Mouse (Mus musculus) kidney, embryonic 16.5 days (tissue): Measurements from ENCODE around the gene E2f4. TPM values are rescaled to one million over a fixed set of nuclear protein-coding genes. Genes with fewer than 3 reads are reported as not detected.

Experiments used
- ATAC-seq: fragments of 200-750 bp; cut with Nextera tagmentation; 2 replicates; pipeline ENCODE4 v1.8.0; 2017; ENCODE audit warnings: moderate TSS enrichment; ENCODE audit not compliant: low FRiP score, low TSS enrichment
- H3K27ac ChIP-seq: fragments of 300-500 bp; sonication (generic); 2 replicates; pipeline ENCODE4 v1.5.1; 2014; ENCODE audit warnings: low read length
- H3K27me3 ChIP-seq: fragments of 300-500 bp; sonication (generic); 2 replicates; pipeline ENCODE4 v1.6.1; 2014; ENCODE audit warnings: low read length, control low read depth, mixed read lengths; ENCODE audit not compliant: insufficient read depth
- H3K36me3 ChIP-seq: fragments of 300-500 bp; sonication (generic); 2 replicates; pipeline ENCODE4 v1.6.1; 2014; ENCODE audit warnings: low read length, control low read depth, mixed read lengths; ENCODE audit not compliant: insufficient read depth
- H3K4me1 ChIP-seq: fragments of 300-500 bp; sonication (generic); 2 replicates; pipeline ENCODE4 v1.6.1; 2014; ENCODE audit warnings: low read length, control low read depth, mixed read lengths; ENCODE audit not compliant: insufficient read depth
- H3K4me2 ChIP-seq: fragments of 300-500 bp; sonication (generic); replicated peaks from 2 replicates; pipeline ENCODE4 v1.6.1; 2014; ENCODE audit warnings: low read depth, low read length
- H3K4me3 ChIP-seq: fragments of 300-500 bp; sonication (generic); 2 replicates; pipeline ENCODE4 v1.5.1; 2014; ENCODE audit warnings: mild to moderate bottlenecking, low read length
- H3K9ac ChIP-seq: fragments of 300-500 bp; sonication (generic); replicated peaks from 2 replicates; pipeline ENCODE4 v1.6.1; 2014; ENCODE audit warnings: low read length
- H3K9me3 ChIP-seq: fragments of 300-500 bp; sonication (generic); 2 replicates; pipeline ENCODE4 v1.6.1; 2016; ENCODE audit warnings: low read length, control low read depth
- WGBS: fragments of 180-500 bp; shearing (Covaris S2); extraction: QIAGEN DNeasy Blood & Tissue Kit; methylation state at CpG from one replicate; pipeline ENCODE4 v1.1.7; 2014; 5-methylcytosine and 5-hydroxymethylcytosine counted together
- microRNA counts: library from miRNA; unstranded; fragments of <30 nt; microRNA quantifications from one replicate; lab custom pipeline; 2016
- microRNA-seq: library from miRNA; unstranded; fragments of <30 nt; microRNA quantifications from one replicate; pipeline ENCODE4, GENCODE M21; 2016
- polyA plus RNA-seq: library from polyadenylated mRNA; unstranded; fragments of >200 nt; fragmentation: Nextera tagmentation; extraction: Ambion mirVana; gene quantifications from 2 replicates; pipeline ENCODE4 v1.2.1, GENCODE M21; 2015

The E2f4 gene
- polyA plus RNA-seq, 1 experiment from 2014 or later = 90.1 TPM

DNA sequence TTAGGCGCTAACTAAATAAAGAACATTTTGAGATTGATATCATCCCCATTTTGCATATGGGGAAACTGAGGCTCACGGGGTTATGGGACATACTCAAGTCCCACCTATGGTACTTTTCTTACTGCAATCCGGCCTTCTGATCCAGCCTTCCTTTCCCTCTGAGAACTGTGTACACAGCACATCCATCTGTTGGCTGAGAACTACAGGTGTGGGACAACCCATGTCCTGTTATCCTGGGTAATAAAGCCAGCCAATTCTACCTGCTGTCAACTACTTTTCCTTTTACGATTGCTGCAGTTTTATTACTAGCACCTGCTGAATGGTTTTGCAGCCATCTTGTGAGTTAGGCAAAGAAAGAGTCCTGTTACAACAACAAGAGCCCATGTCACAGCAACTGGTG is 57.1 kb downstream of the E2f4 start:
- H3K27ac ChIP-seq = no peak overlapping the region
- 83% methylated on average over 4 of the region's 4 CpGs for WGBS
- H3K9me3 ChIP-seq = no peaks in the 10 kb centered on the region

More for the DNA sequence above, 57.1 kb downstream of the E2f4 start:
- ATAC-seq = no peak
- Histone ChIP-seq H3K4me3 (no peak overlapping the region), H3K36me3 (no peaks in the 10 kb centered on the region), H3K9ac (no peak overlapping the region), H3K4me2 (no peak overlapping the region), H3K4me1 (peaks cover 17% of the 10 kb centered on the region), H3K27me3 (peaks cover 11% of the 10 kb centered on the region)

MicroRNAs within 50 kb of the gene (microRNA counts, 519-probe panel; counts per million panel counts)
- microRNA mmu-miR-328 (lab: Ali Mortazavi, UCI) = 2,454 counts per million, percentile 60 among the panel's probes with 10 or more counts

Small RNAs within 50 kb of the gene (microRNA-seq; reads per million reads assigned to microRNA genes)
- not detected for gene Gm27320
- gene Mir328 = 195 reads per million, percentile 64 among the genes with 10 or more reads in this experiment

Other genes with a start within 250 kb of the E2f4 start
- 0.09 TPM in 1 of 2 replicates, not detected in the other for gene Ces3a, start 249.1 kb upstream of the E2f4 start, polyA plus RNA-seq
- gene Ces3b, start 213.9 kb upstream of the E2f4 start, polyA plus RNA-seq = not detected in 2 replicates
- gene Ces4a, start 165.9 kb upstream of the E2f4 start, polyA plus RNA-seq = not detected in 2 replicates
- gene Cbfb, start 127.0 kb upstream of the E2f4 start, polyA plus RNA-seq = 59.9 and 63.5 TPM in 2 replicates
- gene D230025D16Rik, start 72.5 kb upstream of the E2f4 start, polyA plus RNA-seq = 26.9 and 27.6 TPM in 2 replicates
- 10.2 and 11.9 TPM in 2 replicates for gene B3gnt9, start 42.5 kb upstream of the E2f4 start, polyA plus RNA-seq
- gene Tradd, start 33.1 kb upstream of the E2f4 start, polyA plus RNA-seq = 23.4 and 26.3 TPM in 2 replicates
- gene Fbxl8, start 33.0 kb upstream of the E2f4 start, polyA plus RNA-seq = 3.0 and 3.1 TPM in 2 replicates
- 0.14 and 0.16 TPM in 2 replicates for gene Hsf4, start 27.9 kb upstream of the E2f4 start, polyA plus RNA-seq
- gene Nol3, start 21.5 kb upstream of the E2f4 start, polyA plus RNA-seq = 1.2 and 1.4 TPM in 2 replicates
- 10.5 and 13.4 TPM in 2 replicates for gene 4931428F04Rik, start 7.8 kb upstream of the E2f4 start, polyA plus RNA-seq
- 29.5 and 32.1 TPM in 2 replicates for gene Exoc3l, start 1.6 kb upstream of the E2f4 start, polyA plus RNA-seq
- gene Elmo3, start 7.9 kb downstream of the E2f4 start, polyA plus RNA-seq = 13.3 and 13.9 TPM in 2 replicates
- gene Lrrc29, start 28.6 kb downstream of the E2f4 start, polyA plus RNA-seq = 2.2 and 2.4 TPM in 2 replicates
- gene Tmem208, start 28.7 kb downstream of the E2f4 start, polyA plus RNA-seq = 120 and 136 TPM in 2 replicates
- 3.7 and 4.6 TPM in 2 replicates for gene Fhod1, start 50.3 kb downstream of the E2f4 start, polyA plus RNA-seq
- 2.5 and 3.1 TPM in 2 replicates for gene Slc9a5, start 51.2 kb downstream of the E2f4 start, polyA plus RNA-seq
- gene Plekhg4, start 75.6 kb downstream of the E2f4 start, polyA plus RNA-seq = 0.32 and 0.37 TPM in 2 replicates
- gene Kctd19, start 115.8 kb downstream of the E2f4 start, polyA plus RNA-seq = not detected in 2 replicates
- gene Lrrc36, start 115.9 kb downstream of the E2f4 start, polyA plus RNA-seq = 0.17 and 0.41 TPM in 2 replicates
- gene Tppp3, start 173.9 kb downstream of the E2f4 start, polyA plus RNA-seq = 22.2 and 24.8 TPM in 2 replicates
- 49.6 and 51.1 TPM in 2 replicates for gene Zdhhc1, start 199.2 kb downstream of the E2f4 start, polyA plus RNA-seq
- gene Hsd11b2, start 221.1 kb downstream of the E2f4 start, polyA plus RNA-seq = 39.3 and 39.9 TPM in 2 replicates